Mouse (Mus musculus) MEL-GATA-1-ER (cell line): Measurements from ENCODE around the gene Plac8.
A peak's percentile ranks its signal among the peaks of the same experiment; 100 is the strongest.

Source experiments
- DNase-seq: peaks from one replicate; pipeline ENCODE4 v3.0.0-alpha.2; 2012; ENCODE audit warnings: low read depth; ENCODE audit errors: extremely low read depth

The Plac8 gene

GRCm38 (mm10) chr5:100581622-100582434, 9.8 kb upstream of the Plac8 start:
- no peak for DNase-seq

GRCm38 (mm10) chr5:100578863-100579411, 6.9 kb upstream of the Plac8 start:
- DNase-seq: no peak

DNA sequence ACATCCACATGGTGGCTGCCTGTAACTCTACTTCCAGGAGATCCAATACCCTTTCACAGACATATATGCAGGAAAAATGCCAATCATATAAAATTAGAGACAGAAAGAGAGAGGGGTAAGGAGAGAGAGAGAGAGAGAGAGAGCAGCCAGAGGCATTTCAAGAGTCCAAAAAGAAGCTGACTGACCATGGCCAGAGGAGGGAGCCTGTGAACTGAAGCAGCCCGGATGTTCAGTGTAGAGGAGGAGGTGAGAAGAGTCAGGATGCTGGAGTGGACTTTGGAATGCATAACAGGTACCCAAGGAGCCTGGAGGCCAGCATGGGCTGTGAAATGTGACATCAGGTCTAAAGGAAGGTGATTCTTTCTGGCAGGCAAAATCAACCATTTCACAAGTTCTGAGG, 2.7 kb upstream of the Plac8 start:
- no peak for DNase-seq

DNA sequence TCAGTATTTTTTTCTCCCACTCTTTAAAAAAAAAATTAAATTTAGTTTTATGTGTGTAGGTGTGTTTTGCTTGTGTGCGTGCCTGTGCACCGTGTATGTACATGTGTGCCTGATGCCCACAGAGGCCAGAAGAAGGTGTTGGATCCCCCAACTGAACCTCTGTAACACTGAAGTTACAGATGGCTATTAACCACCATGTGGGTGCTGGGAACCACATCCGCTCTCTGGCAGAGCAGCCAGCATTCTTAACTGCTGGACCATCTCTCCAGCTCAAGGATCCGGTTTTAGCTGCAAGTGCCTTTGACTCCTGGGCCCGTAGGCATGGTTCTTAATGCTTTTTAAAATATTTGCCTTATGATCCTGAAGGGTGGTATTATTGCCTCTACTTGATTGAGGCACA, 1.2 kb upstream of the Plac8 start:
- DNase-seq: no peak

- no peak for DNase-seq
Measured at GRCm38 (mm10) chr5:100570716-100571115, 1.3 kb downstream of the Plac8 start.

- DNase-seq: peak; percentile 63
Measured at GRCm38 (mm10) chr5:100569997-100570595, 1.9 kb downstream of the Plac8 start.

- no peak for DNase-seq
Measured at GRCm38 (mm10) chr5:100569250-100569934, 2.7 kb downstream of the Plac8 start.

DNA sequence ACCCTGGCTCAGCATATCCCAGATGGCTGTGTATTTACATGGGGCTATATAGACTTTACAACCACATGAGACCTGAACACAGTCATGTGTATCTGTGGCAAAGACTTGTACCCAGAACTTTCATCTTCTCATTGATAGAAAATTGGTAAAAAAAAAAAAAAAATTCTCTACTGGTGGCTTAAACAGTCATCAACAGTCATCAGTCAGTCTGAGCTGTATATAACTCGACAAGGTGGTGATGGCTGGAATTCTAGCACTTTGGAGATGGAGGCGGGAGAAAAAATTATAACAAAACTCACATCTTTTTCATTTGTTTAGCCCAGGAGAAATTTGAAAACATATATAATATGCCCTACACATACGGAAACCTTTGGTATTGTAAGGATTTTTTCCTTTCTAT, 3.2 kb downstream of the Plac8 start:
- no peak for DNase-seq

DNA sequence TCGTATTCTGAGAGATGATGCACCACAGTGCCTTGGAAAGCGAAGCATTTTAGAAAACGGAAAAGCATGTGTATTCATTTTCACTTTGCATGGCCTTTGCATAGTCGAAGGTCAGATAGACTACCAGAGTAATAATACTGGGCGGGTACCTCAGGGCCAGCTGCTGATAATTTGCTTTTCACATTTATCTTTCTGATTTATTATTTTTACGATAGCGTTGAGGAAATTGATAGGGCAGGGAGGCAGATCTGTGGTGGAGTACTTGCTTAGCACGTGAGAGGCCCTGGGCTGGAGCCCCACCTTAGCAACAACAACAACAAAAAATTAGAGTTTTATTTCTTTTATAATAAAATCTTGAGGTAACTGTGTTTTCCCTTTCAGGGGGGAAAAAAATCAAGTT, 3.9 kb downstream of the Plac8 start:
- DNase-seq: no peak

GRCm38 (mm10) chr5:100567258-100568032, 4.6 kb downstream of the Plac8 start:
- no peak for DNase-seq

DNA sequence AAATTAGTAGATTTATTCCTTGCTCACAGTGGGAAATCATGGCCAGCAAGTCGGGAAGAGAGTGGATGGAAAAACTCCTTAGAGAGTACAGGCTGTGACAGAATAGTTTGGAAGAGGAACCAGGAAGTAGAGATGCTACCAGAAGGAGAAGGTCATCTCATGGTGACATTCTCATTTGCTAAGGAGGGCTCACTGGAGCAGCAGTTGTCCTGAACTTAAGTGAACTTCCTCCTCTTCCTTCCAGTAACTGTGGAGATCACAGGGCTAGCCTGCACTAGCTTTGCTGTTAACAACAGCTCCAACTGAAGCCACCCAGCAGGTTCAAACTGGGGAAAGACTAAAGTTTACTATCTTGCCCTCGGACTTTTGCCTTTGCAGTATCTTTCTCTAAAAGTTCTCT, 5.2 kb downstream of the Plac8 start:
- DNase-seq: no peak

GRCm38 (mm10) chr5:100562702-100563101, 9.3 kb downstream of the Plac8 start:
- DNase-seq: no peak

- DNase-seq: no peak
Measured at GRCm38 (mm10) chr5:100559357-100559756, 12.7 kb downstream of the Plac8 start.

GRCm38 (mm10) chr5:100558783-100559182, 13.3 kb downstream of the Plac8 start:
- DNase-seq: no peak

GRCm38 (mm10) chr5:100557537-100557936, 14.5 kb downstream of the Plac8 start:
- DNase-seq: no peak

GRCm38 (mm10) chr5:100557019-100557418, 15.0 kb downstream of the Plac8 start:
- DNase-seq: no peak

GRCm38 (mm10) chr5:100553426-100553825, 18.6 kb downstream of the Plac8 start:
- no peak for DNase-seq

DNA sequence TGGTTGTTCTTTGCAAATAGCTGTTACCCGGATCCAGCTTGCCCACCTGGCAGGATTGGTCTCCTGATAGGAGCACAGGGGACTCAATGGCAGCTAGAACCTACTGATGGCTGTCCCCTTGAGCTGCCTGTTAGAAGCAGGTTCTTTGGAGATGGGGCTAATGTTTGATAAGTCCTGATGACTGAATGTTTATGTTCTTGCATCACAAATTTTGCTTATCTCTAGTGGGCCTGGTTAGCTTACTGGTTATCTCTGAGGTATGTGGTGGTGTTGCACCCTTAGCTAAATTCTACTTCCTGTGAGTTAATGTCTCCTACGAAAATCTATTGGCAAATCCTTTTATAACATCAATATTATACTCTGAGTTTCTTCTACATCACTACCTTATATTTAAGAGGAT, 20.1 kb downstream of the Plac8 start:
- DNase-seq: no peak

GRCm38 (mm10) chr5:100550151-100550550, 21.9 kb downstream of the Plac8 start:
- no peak for DNase-seq

GRCm38 (mm10) chr5:100549311-100549710, 22.7 kb downstream of the Plac8 start:
- DNase-seq: no peak

GRCm38 (mm10) chr5:100548236-100548635, 23.8 kb downstream of the Plac8 start:
- no peak for DNase-seq
